Mouse (Mus musculus): ENCODE data around the gene Gm13090. TPM values are rescaled to one million over a fixed set of nuclear protein-coding genes. Genes with fewer than 3 reads are reported as not detected.

Gene Gm13090
- polyA plus RNA-seq, 1 experiment from 2014 or later: not detected

GRCm38 (mm10) chr4:151135491-151135890, 46.1 kb downstream of the Gm13090 start:
- DNase-seq (ENCODE audit: low spot score): no peak

GRCm38 (mm10) chr4:151137701-151138100, 48.3 kb downstream of the Gm13090 start:
- no peak for DNase-seq (ENCODE audit: low spot score)

DNA sequence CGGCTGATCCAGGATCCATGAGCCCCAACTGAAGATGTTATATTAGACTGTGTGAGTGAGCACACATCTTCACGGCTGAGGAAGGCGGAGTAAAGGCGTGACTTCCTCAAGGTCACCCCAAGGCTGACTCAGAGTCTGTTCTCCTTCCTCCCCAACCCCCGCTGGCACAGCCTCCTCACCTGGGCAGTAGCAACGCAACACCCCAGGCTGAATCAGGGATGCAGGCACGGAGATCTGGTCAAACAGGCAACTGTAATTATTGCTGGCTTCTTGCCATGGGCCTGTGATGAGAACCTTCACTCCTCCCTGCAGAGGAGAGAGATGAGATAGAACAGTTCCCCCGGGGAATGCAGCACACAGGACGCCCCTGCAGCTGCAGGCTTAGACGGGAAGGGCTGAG, 48.8 kb downstream of the Gm13090 start:
- no peak for DNase-seq (ENCODE audit: low spot score)

DNA sequence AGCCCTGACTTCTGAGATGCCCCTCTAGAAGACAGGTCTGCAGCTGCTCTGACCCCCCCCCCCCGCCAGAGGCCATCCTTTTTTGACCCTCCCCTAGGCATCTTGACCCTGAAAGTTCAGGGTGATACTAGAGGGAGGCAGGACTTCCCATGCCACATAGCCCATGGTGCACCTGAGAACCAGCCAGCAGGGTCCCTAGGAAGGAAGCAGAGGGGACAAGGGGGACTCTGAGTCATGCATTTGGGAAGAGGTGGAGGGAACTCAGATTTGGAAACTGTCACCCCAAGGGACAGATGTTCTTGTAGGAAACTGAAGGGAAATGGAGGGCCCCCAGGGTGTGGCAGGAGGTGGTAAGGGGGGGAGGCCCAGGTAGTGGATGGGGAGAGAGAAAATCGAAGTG, 49.2 kb downstream of the Gm13090 start:
- DNase-seq (ENCODE audit: low spot score): no peak

GRCm38 (mm10) chr4:151139053-151139840, 49.9 kb downstream of the Gm13090 start:
- peak; percentile 58 for DNase-seq (ENCODE audit: low spot score)

GRCm38 (mm10) chr4:151140368-151140982, 51.1 kb downstream of the Gm13090 start:
- DNase-seq (ENCODE audit: low spot score): no peak

Other genes with a start within 250 kb of the Gm13090 start
- gene Errfi1, start 235.7 kb upstream of the Gm13090 start, polyA plus RNA-seq (2015; fragmentation: Nextera tagmentation; extraction: Ambion mirVana): 15.7 and 16.7 TPM in 2 replicates
- gene Park7, start 175.1 kb upstream of the Gm13090 start, polyA plus RNA-seq (2015; fragmentation: Nextera tagmentation; extraction: Ambion mirVana): 509 and 526 TPM in 2 replicates
- 8.5 and 9.6 TPM in 2 replicates for gene Tnfrsf9, start 175.0 kb upstream of the Gm13090 start, polyA plus RNA-seq (2015; fragmentation: Nextera tagmentation; extraction: Ambion mirVana)
- gene Uts2, start 92.5 kb upstream of the Gm13090 start, polyA plus RNA-seq (2015; fragmentation: Nextera tagmentation; extraction: Ambion mirVana): 0.47 TPM in 1 of 2 replicates, not detected in the other
- gene Per3, start 44.9 kb upstream of the Gm13090 start, polyA plus RNA-seq (2015; fragmentation: Nextera tagmentation; extraction: Ambion mirVana): 2.5 and 2.8 TPM in 2 replicates
- 65.1 and 73.3 TPM in 2 replicates for gene Vamp3, start 31.6 kb upstream of the Gm13090 start, polyA plus RNA-seq (2015; fragmentation: Nextera tagmentation; extraction: Ambion mirVana)

All from thymus, postnatal 0 days (tissue).